Mouse (Mus musculus): ENCODE data around the gene Tmprss7. TPM values are rescaled to one million over a fixed set of nuclear protein-coding genes. Genes with fewer than 3 reads are reported as not detected.

Gene Tmprss7
- total RNA-seq (2021) = 0.19 and 1.2 TPM in 2 replicates
- long read RNA-seq, experiment 1, partial matches to known transcripts = 1 of 2 reads
- long read RNA-seq, experiment 1, other reads (novel, unspliced or antisense) = 1 of 2 reads
- long read RNA-seq, experiment 2 = 0 reads

- DNase-seq = no peak
These were observed at the start of gene Tmprss7 for GRCm38 (mm10) chr16:45693558-45693957. Tmprss7 (minus strand) TSS chr16:45693658.

- peak; percentile 99 for DNase-seq
These were observed 49.4 kb upstream of the Tmprss7 start, which contains the start of gene Abhd10 for GRCm38 (mm10) chr16:45742615-45743476. Abhd10 (minus strand) TSS chr16:45742955.

GRCm38 (mm10) chr16:45737880-45738279 is 44.4 kb upstream of the Tmprss7 start:
- no peak for DNase-seq

- DNase-seq = no peak
These were observed 43.3 kb upstream of the Tmprss7 start for GRCm38 (mm10) chr16:45736724-45737123.

- no peak for DNase-seq
These were observed 35.7 kb upstream of the Tmprss7 start for GRCm38 (mm10) chr16:45729163-45729562.

GRCm38 (mm10) chr16:45724742-45725102 is 31.3 kb upstream of the Tmprss7 start:
- peak; percentile 13 for DNase-seq

GRCm38 (mm10) chr16:45724061-45724741 is 30.7 kb upstream of the Tmprss7 start, which contains the start of gene Tagln3:
Tagln3 (minus strand) TSS chr16:45724608.
- DNase-seq = peak; percentile 61

- DNase-seq = no peak
These were observed 29.9 kb upstream of the Tmprss7 start for GRCm38 (mm10) chr16:45723172-45723901.

GRCm38 (mm10) chr16:45722460-45722951 is 29.0 kb upstream of the Tmprss7 start:
- no peak for DNase-seq

- DNase-seq = no peak
These were observed 26.7 kb upstream of the Tmprss7 start for GRCm38 (mm10) chr16:45720022-45720630.

GRCm38 (mm10) chr16:45718296-45718695 is 24.8 kb upstream of the Tmprss7 start:
- DNase-seq = no peak

GRCm38 (mm10) chr16:45714489-45715150 is 21.2 kb upstream of the Tmprss7 start:
- DNase-seq = no peak

GRCm38 (mm10) chr16:45713878-45714277 is 20.4 kb upstream of the Tmprss7 start:
- DNase-seq = no peak

- DNase-seq = no peak
These were observed 19.8 kb upstream of the Tmprss7 start for GRCm38 (mm10) chr16:45713261-45713660.

GRCm38 (mm10) chr16:45711263-45711662 is 17.8 kb upstream of the Tmprss7 start:
- no peak for DNase-seq

GRCm38 (mm10) chr16:45699301-45699700 is 5.8 kb upstream of the Tmprss7 start:
- no peak for DNase-seq

GRCm38 (mm10) chr16:45697996-45698395 is 4.5 kb upstream of the Tmprss7 start:
- no peak for DNase-seq

- peak; percentile 65 for DNase-seq
These were observed 2.1 kb upstream of the Tmprss7 start for GRCm38 (mm10) chr16:45695445-45696160.

GRCm38 (mm10) chr16:45692851-45693250 is 607 bp downstream of the Tmprss7 start:
- no peak for DNase-seq

GRCm38 (mm10) chr16:45690178-45690577 is 3.3 kb downstream of the Tmprss7 start:
- DNase-seq = no peak

All from adrenal gland, postnatal 14 days (tissue).